Mouse (Mus musculus): ENCODE data around the gene Cacnb3.

Gene Cacnb3

GRCm38 (mm10) chr15:98609331-98610130 is 21.1 kb upstream of the Cacnb3 start, which contains the start of gene Adcy6:
Gene Adcy6, minus strand, starts transcription at chr15:98610076.
- peak; percentile 70 for DNase-seq (ENCODE audit: low spot score)

DNA sequence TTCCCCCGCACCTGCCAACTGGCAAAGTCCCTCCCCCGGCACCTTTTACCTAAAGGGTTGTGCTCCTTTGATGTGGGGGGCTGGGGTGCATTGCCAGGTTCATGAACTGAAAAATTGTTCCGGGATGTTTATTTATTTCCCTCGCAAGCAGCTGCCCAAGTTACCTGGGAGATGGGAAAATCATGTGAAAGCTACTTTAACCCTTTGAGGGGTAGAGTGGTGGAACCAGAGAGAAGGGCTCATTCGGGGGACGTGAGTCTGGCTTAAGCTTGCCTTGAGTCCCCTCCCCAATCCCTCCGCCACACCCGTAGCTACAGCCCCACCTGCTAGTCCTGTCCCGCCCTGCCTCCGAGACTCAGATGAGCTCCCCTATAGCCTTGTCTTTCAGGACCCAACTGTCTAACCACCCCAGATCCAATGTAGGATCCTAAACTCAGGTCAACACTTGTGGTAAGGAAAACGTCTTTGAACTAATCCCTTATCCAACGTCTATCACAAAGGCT is 20.5 kb upstream of the Cacnb3 start:
- no peak for DNase-seq (ENCODE audit: low spot score)

- DNase-seq (ENCODE audit: low spot score), result no peak
These were observed 18.4 kb upstream of the Cacnb3 start for GRCm38 (mm10) chr15:98612229-98612628.

- DNase-seq (ENCODE audit: low spot score), result no peak
These were observed 16.1 kb upstream of the Cacnb3 start for GRCm38 (mm10) chr15:98614551-98614950.

DNA sequence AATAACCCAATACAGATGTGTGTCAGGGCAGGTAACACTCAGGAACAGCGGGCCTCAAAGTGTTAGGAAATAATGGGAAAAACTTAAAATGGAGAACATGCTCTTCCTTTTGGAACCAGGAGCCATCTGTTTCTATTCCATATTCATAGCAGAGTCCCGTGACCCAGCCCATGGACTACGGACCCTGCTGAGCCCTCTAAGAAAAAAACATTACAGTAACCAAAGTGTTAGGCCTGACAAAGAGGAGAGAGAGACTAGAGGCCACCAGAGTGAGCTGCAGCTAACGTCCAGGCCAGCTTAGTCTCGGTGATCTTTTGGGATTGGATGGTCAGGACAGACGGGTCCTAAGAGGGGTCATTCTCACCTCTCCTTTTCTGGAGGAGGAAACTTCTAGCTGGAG is 15.7 kb upstream of the Cacnb3 start:
- DNase-seq (ENCODE audit: low spot score), result no peak

- no peak for DNase-seq (ENCODE audit: low spot score)
These were observed 14.9 kb upstream of the Cacnb3 start for GRCm38 (mm10) chr15:98615751-98616150.

DNA sequence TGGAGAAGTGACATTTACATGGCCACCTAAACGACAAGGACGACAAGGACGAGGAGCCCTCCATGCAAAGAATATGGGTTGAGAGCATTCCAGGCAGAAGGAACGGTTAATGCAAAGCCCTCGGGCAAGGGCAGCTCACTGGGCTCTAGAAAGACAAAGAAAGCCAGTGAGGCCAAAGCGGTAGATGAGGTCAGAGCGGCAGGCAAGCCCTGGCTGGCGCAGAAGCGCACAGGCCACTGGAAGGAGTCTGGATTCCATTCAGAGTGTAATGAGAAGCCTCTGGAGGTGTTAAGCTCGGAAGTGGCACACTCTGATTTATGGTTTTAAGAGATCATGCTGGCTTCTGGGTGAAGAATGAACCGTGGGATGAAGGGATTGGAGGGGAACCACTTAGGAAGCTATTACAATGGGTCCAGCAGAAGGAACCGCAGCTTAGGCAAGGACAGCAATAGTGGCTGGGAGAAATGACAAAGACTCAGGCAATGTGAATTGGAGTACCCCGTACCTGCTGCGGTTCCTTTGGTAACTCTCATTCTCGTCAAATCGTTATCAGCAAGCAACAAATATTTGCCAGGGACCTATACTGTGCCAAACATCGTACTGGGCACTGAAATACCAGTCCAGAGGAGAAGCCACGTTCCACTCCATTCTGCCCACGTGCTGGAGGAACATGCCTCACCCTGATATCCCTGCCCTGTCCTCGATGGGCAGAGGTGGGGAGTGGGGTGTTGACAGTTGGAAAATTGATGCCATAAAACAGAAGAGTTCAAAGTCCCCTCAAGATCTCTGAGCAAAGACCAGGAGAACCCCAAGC is 14.1 kb upstream of the Cacnb3 start:
- no peak for DNase-seq (ENCODE audit: low spot score)

- peak; percentile 82 for DNase-seq (ENCODE audit: low spot score)
These were observed 13.5 kb upstream of the Cacnb3 start for GRCm38 (mm10) chr15:98617176-98617537.

- DNase-seq (ENCODE audit: low spot score), result no peak
These were observed 8.4 kb upstream of the Cacnb3 start for GRCm38 (mm10) chr15:98622199-98622598.

GRCm38 (mm10) chr15:98622721-98623120 is 7.9 kb upstream of the Cacnb3 start:
- no peak for DNase-seq (ENCODE audit: low spot score)

DNA sequence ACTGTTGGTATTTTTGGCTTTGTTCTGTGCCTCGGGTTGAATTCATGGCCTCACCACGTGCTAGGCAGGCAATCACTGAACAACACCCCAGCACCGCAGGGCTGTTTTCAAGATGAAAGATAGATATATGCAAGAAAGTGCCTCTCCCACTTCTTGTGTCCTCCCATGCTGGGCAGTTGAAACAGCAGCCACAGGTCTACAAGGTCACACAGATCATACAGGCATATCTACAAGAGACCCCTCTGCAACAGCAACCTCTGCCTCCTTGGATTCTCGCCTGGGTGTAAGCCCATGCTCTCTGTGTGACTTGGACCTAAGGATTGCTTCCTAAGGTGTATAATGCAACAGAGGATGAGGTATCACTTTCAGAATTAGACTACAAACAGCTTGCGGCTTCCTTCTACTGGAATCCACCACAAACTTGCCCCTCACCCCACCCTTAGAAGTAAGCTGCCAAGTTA is 7.2 kb upstream of the Cacnb3 start:
- no peak for DNase-seq (ENCODE audit: low spot score)

DNA sequence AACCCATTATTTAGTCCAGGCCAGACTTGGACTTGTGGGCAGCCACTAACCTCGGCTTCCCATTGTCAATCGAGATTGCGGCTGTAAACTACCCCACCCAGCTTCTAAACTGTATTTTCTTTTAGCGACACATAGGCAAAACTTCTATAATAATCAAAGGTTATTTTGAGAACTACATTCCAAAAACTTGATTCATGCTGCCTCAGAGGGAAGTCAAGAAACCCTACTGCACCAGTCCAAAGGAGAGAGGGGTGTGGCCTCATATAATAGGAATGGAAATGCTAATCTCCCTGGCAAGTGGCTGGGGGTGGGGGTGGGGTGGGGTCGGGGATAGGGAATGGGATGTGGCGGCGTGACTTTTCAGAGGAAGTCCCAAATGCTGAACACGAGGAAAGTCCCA is 4.6 kb upstream of the Cacnb3 start:
- no peak for DNase-seq (ENCODE audit: low spot score)

GRCm38 (mm10) chr15:98626487-98627212 is 4.0 kb upstream of the Cacnb3 start:
- DNase-seq (ENCODE audit: low spot score), result no peak

- DNase-seq (ENCODE audit: low spot score), result no peak
These were observed 1.9 kb upstream of the Cacnb3 start for GRCm38 (mm10) chr15:98628589-98629254.

DNA sequence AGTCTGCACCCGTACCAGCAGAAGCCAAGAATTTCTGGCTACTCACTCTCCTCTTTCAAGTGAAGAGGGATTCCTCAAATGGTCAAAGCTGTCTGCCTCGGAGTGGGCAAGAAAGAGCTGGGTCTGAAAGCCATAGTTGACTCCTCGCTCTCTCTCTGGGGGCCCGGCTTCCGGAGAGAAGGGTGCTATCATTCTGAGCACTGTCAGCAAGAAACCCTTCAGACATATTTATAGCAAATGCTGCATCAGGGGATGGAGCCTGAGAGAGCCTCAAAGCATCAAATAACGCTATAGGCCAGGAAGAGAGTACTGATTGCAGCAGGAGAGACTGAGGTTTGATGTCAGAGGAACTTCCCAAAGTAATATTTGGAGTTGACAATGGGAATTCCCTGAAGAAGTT is 1.2 kb upstream of the Cacnb3 start:
- no peak for DNase-seq (ENCODE audit: low spot score)

DNA sequence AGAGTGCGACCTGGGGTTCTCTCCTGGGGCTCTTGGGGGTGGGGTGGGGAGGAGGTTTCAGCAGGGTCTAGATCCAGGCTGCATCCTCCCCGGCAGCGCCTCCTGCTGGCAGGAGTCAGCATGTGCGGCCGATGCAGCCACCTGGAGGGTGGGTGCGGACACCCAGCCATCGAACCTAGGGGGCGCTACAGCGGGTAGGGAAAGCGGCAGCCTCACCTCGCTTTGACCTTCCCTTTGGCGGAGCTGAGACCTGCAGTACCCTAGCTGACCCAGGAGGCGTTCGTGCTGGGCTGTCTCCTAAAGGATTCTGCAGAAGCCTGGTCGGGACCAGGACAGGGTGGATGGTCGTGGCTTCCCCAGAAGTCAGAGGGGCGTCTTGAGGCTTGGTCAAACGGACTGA is 853 bp downstream of the Cacnb3 start:
- peak; percentile 54 for DNase-seq (ENCODE audit: low spot score)

- DNase-seq (ENCODE audit: low spot score), result peak; percentile 52
These were observed 1.6 kb downstream of the Cacnb3 start for GRCm38 (mm10) chr15:98632107-98632744.

DNA sequence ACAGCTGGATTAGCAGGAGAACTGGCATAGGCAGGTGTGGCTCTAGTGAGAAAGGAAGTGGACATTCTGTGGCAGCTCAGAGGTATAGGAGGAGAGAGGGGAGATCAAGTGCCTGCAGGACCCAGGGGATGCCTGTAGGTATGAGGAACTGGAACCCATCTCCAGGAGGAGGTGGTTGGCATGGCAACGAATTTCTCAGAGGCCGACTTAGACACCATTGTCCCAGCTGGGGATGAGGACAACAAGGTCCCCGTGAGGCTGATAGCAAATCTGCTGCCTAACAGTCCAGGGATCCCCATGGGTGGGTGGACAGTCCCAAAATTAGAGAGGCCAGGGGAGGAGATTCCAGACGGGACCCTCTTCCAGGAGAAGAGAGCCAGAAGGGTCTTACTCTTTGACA is 2.3 kb downstream of the Cacnb3 start:
- DNase-seq (ENCODE audit: low spot score), result no peak

GRCm38 (mm10) chr15:98633822-98634470 is 3.3 kb downstream of the Cacnb3 start:
- no peak for DNase-seq (ENCODE audit: low spot score)

DNA sequence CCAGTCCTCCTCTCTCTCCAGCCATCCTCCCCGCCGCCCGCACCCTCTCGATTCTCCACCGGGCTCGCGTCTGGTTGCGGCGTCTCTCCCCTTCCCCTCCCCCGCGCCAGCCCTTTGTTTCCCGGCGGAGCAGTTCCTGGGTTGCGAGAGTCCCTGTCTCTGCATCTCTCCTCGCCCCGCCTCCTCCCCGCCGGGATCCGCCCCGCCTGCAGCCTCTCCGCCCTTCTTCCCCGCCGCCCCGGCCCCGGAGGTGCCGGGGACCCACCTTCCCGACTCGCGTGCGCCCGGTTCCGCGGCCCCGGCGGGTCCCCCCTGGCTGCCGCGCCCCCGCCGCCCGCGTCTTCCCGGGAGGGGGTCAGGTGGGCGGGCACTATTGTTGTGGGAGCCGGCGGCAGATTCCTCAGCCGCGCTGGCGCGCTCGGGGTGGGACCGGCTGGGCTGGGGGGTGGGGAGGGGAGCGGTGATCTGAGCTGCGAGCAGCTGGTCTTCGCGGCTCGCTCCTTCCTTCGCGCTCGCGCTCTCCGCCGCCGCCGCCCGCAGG is 4.0 kb downstream of the Cacnb3 start:
- DNase-seq (ENCODE audit: low spot score), result peak; percentile 70
